Mouse (Mus musculus) intestine, postnatal 0 days (tissue): ENCODE data around the gene Dppa3. TPM values are rescaled to one million over a fixed set of nuclear protein-coding genes. Genes with fewer than 3 reads are reported as not detected.

Source experiments
- ATAC-seq: fragments of 200-750 bp; cut with Nextera tagmentation; 2 replicates; pipeline ENCODE4 v1.8.0; 2017; ENCODE audit warnings: mild to moderate bottlenecking, moderate TSS enrichment, moderate library complexity
- H3K27ac ChIP-seq: fragments of 300-500 bp; sonication (generic); 2 replicates; pipeline ENCODE4 v1.5.1; 2014; ENCODE audit warnings: mild to moderate bottlenecking, low read depth, low read length, moderate library complexity
- H3K27me3 ChIP-seq: fragments of 300-500 bp; sonication (generic); replicated peaks from 2 replicates; pipeline ENCODE4 v1.6.1; 2014; ENCODE audit warnings: low read length, mixed read lengths; ENCODE audit not compliant: control insufficient read depth, insufficient read depth
- H3K36me3 ChIP-seq: fragments of 300-500 bp; sonication (generic); 2 replicates; pipeline ENCODE4 v1.6.1; 2014; ENCODE audit warnings: mild to moderate bottlenecking, moderate library complexity; ENCODE audit not compliant: control insufficient read depth, insufficient read depth
- H3K4me1 ChIP-seq: fragments of 300-500 bp; sonication (generic); replicated peaks from 2 replicates; pipeline ENCODE4 v1.6.1; 2014; ENCODE audit warnings: antibody characterized with exemption, low read length, mixed read lengths; ENCODE audit not compliant: control insufficient read depth, insufficient read depth
- H3K4me2 ChIP-seq: fragments of 300-500 bp; sonication (generic); replicated peaks from 2 replicates; pipeline ENCODE4 v1.6.1; 2014; ENCODE audit warnings: low read depth, mild to moderate bottlenecking, moderate library complexity
- H3K4me3 ChIP-seq: fragments of 300-500 bp; sonication (generic); 2 replicates; pipeline ENCODE4 v1.5.1; 2014; ENCODE audit warnings: low read depth, low read length
- H3K9ac ChIP-seq: fragments of 300-500 bp; sonication (generic); 2 replicates; pipeline ENCODE4 v1.6.1; 2014; ENCODE audit warnings: mild to moderate bottlenecking, low read depth, low read length
- H3K9me3 ChIP-seq: fragments of 300-500 bp; sonication (generic); 2 replicates; pipeline ENCODE4 v1.6.1; 2016; ENCODE audit warnings: mixed run types; ENCODE audit not compliant: control insufficient read depth
- CTCF ChIP-seq: sonication (generic); IDR thresholded peaks from 2 replicates; pipeline ENCODE4 v1.5.1; 2016; ENCODE audit warnings: low read depth, mild to moderate bottlenecking, control low read depth, antibody characterized with exemption, moderate library complexity
- WGBS: fragments of 180-500 bp; shearing (Covaris S2); extraction: QIAGEN DNeasy Blood & Tissue Kit; methylation state at CpG from one replicate; pipeline ENCODE4 v1.1.7; 2014; 5-methylcytosine and 5-hydroxymethylcytosine counted together
- polyA plus RNA-seq: library from polyadenylated mRNA; unstranded; fragments of >200 nt; fragmentation: Nextera tagmentation; extraction: Ambion mirVana; gene quantifications from 2 replicates; pipeline ENCODE4 v1.2.1, GENCODE M21; 2015

Dppa3 gene
- polyA plus RNA-seq: not detected in 2 replicates

DNA sequence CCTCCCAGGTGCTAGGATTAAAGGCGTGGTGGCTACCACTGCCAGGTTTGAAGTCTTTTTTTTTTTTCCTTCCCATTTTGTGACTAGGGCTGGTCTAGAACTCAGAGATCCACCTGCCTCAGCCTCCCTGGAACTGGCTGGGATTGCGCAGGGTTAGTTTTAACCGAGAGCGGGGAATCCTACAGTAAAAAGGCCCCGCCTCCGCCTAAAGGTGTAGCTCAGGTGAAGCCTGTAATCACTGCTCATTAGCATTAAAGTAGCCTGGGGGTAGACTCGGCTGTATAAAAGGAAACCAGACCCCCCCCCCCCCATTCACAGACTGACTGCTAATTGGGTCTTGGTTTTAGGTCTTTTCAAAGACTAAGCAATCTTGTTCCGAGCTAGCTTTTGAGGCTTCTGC, at the start of gene Dppa3:
Gene Dppa3, plus strand, starts transcription at position 301 of the 400 bp plus-strand sequence.
- no peaks in the 10 kb centered on the region for H3K36me3 ChIP-seq
- H3K9ac ChIP-seq: no peak within 1 kb of the TSS
- no peak for ATAC-seq
- H3K4me3 ChIP-seq: 0 out of 2 replicates have a peak within 1 kb of the TSS, but pooled peaks have one; percentile 0
- WGBS: 85% methylated on average over 8 of the region's 8 CpGs
- no peak for TF ChIP-seq CTCF
- peak within 1 kb of the TSS; percentile 59 for H3K4me2 ChIP-seq
- H3K27me3 ChIP-seq: no peaks in the 10 kb centered on the region
- H3K9me3 ChIP-seq: no peaks in the 10 kb centered on the region
- no peaks in the 10 kb centered on the region for H3K4me1 ChIP-seq
- no peak within 1 kb of the TSS for H3K27ac ChIP-seq

DNA sequence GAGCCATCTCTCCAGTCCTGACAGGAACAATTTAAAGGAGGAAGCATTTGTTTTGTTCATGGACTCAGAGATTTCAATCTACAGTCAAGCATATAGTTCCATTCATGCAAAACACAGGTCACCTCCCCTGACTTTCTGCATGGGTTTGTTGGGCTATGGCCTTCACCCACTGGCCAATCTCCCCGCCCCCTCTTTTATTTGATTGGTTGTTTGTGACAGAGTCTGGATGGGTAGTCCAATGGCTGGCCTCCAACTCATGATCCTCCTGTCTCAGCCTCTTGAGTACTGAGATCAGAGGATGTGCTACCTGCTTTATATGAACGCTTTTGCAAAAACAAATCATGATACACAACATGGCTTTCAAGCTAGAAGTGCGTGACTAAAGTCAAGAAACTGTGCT, 49.2 kb upstream of the Dppa3 start:
- 89% methylated on average over 3 of the region's 3 CpGs for WGBS

GRCm38 (mm10) chr6:122579086-122579485, 47.1 kb upstream of the Dppa3 start:
- Histone ChIP-seq H3K9me3 (no peaks in the 10 kb centered on the region), H3K27ac (no peak overlapping the region), H3K4me1 (no peaks in the 10 kb centered on the region), H3K9ac (no peak overlapping the region), H3K4me2 (no peak overlapping the region), H3K27me3 (no peaks in the 10 kb centered on the region), H3K4me3 (no peak overlapping the region), H3K36me3 (no peaks in the 10 kb centered on the region; the same call in 1 of the 2 replicates)
- ATAC-seq: no peak
- TF ChIP-seq CTCF: no peak
- 76% methylated on average over 1 of the region's 1 CpGs for WGBS

More for the DNA sequence above, 49.2 kb upstream of the Dppa3 start:
- no peak for TF ChIP-seq CTCF
- no peak overlapping the region for H3K27ac ChIP-seq
- H3K27me3 ChIP-seq: no peaks in the 10 kb centered on the region
- H3K4me1 ChIP-seq: no peaks in the 10 kb centered on the region; the same call in 1 of the 2 replicates
- no peaks in the 10 kb centered on the region; the same call in 1 of the 2 replicates for H3K36me3 ChIP-seq
- no peak overlapping the region for H3K4me3 ChIP-seq
- ATAC-seq: no peak
- H3K4me2 ChIP-seq: no peak overlapping the region
- H3K9ac ChIP-seq: no peak overlapping the region
- H3K9me3 ChIP-seq: no peaks in the 10 kb centered on the region

- H3K27ac ChIP-seq: peak overlapping the region; percentile 95
- peak overlapping the region; percentile 44 for H3K4me3 ChIP-seq
- H3K9ac ChIP-seq: peak overlapping the region; percentile 42; the same call in 1 of the 2 replicates
- WGBS: 40% methylated on average over 13 of the region's 13 CpGs
- no peaks in the 10 kb centered on the region for H3K4me1 ChIP-seq
- peak; percentile 97 for ATAC-seq
- H3K9me3 ChIP-seq: no peaks in the 10 kb centered on the region
- H3K36me3 ChIP-seq: no peaks in the 10 kb centered on the region
- H3K4me2 ChIP-seq: peak overlapping the region; percentile 58
- TF ChIP-seq CTCF: no peak
- H3K27me3 ChIP-seq: no peaks in the 10 kb centered on the region
These were observed 35.0 kb upstream of the Dppa3 start for GRCm38 (mm10) chr6:122591027-122591758.

DNA sequence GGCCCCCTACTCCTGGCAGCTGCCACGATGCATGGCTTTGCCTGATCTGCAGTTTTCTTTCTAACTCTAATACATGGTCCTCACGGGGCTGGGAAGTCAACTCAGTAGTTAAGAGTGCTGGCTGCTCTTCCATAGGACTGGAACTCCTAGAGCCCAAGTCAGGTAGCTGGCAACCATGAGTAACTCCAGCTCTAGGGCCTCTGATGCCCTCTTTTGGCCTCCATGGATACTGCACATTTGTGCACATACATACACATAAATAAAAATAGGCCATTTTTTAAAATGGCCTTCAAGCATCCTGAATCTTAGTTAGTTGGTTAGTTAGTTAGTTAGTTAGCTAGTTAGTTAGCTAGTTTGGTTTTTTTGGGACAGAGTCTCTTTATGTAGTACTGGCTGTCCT, 33.3 kb upstream of the Dppa3 start:
- Histone ChIP-seq H3K36me3 (no peaks in the 10 kb centered on the region; the same call in 1 of the 2 replicates), H3K27ac (no peak overlapping the region), H3K9me3 (no peaks in the 10 kb centered on the region), H3K4me3 (no peak overlapping the region), H3K4me2 (no peak overlapping the region), H3K4me1 (no peaks in the 10 kb centered on the region), H3K27me3 (no peaks in the 10 kb centered on the region), H3K9ac (no peak overlapping the region)
- no peak for ATAC-seq
- 89% methylated on average over 2 of the region's 2 CpGs for WGBS
- TF ChIP-seq CTCF: peak; percentile 49

DNA sequence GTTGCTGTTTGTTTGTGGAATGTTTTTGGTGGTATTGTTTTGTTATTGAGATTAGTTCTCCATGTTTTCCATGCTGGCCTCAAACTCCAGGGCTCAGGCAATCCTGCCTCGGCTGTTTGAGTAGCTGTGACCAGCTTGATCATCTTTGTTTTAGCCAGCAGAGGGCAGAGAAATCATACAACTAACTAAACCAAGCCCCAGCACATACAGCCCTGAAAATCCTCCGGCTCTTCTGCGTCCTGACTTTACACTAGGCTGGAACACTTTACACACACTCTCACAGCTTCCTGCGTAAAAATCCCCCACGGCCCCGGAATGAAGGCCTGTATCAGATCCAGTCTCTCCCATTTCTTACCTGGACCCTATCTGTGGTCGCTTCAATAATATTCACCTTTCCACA, 30.6 kb upstream of the Dppa3 start:
- Histone ChIP-seq H3K27ac (no peak overlapping the region), H3K4me2 (peak overlapping the region; percentile 27; the same call in 1 of the 2 replicates), H3K27me3 (no peaks in the 10 kb centered on the region), H3K9me3 (no peaks in the 10 kb centered on the region), H3K9ac (no peak overlapping the region), H3K4me3 (no peak overlapping the region), H3K36me3 (no peaks in the 10 kb centered on the region; the same call in 1 of the 2 replicates), H3K4me1 (no peaks in the 10 kb centered on the region)
- 19% methylated on average over 7 of the region's 7 CpGs for WGBS
- TF ChIP-seq CTCF: peak; percentile 73
- no peak for ATAC-seq
